Mouse (Mus musculus) heart, postnatal 0 days (tissue): ENCODE results near the gene Prph2. TPM values are rescaled to one million over a fixed set of nuclear protein-coding genes. Genes with fewer than 3 reads are reported as not detected.

Experiments used
- ATAC-seq: fragments of 200-750 bp; cut with Nextera tagmentation; 2 replicates; pipeline ENCODE4 v1.8.0; 2017; ENCODE audit warnings: low read depth, moderate number of reproducible peaks, moderate library complexity; ENCODE audit not compliant: insufficient read depth
- DNase-seq: peaks from one replicate; pipeline ENCODE4 v3.0.0-alpha.2; 2016; ENCODE audit warnings: low spot score
- H3K27ac ChIP-seq: fragments of 300-500 bp; sonication (generic); 2 replicates; pipeline ENCODE4 v1.5.1; 2014; ENCODE audit warnings: low read depth, mild to moderate bottlenecking
- H3K27me3 ChIP-seq: fragments of 300-500 bp; sonication (generic); 2 replicates; pipeline ENCODE4 v1.6.1; 2014; ENCODE audit warnings: low read length, mixed read lengths; ENCODE audit not compliant: control insufficient read depth, insufficient read depth
- H3K36me3 ChIP-seq: fragments of 300-500 bp; sonication (generic); replicated peaks from 2 replicates; pipeline ENCODE4 v1.6.1; 2014; ENCODE audit warnings: low read length, mixed read lengths; ENCODE audit not compliant: control insufficient read depth, insufficient read depth
- H3K4me1 ChIP-seq: fragments of 300-500 bp; sonication (generic); 2 replicates; pipeline ENCODE4 v1.6.1; 2014; ENCODE audit warnings: antibody characterized with exemption; ENCODE audit not compliant: control insufficient read depth, insufficient read depth
- H3K4me2 ChIP-seq: fragments of 300-500 bp; sonication (generic); 2 replicates; pipeline ENCODE4 v1.6.1; 2014; ENCODE audit warnings: low read depth, mild to moderate bottlenecking, low read length, moderate library complexity
- H3K4me3 ChIP-seq: fragments of 300-500 bp; sonication (generic); 2 replicates; pipeline ENCODE4 v1.5.1; 2014; ENCODE audit warnings: low read depth, low read length
- H3K9ac ChIP-seq: fragments of 300-500 bp; sonication (generic); replicated peaks from 2 replicates; pipeline ENCODE4 v1.6.1; 2014; ENCODE audit warnings: low read depth, low read length, mixed read lengths
- H3K9me3 ChIP-seq: fragments of 300-500 bp; sonication (generic); replicated peaks from 2 replicates; pipeline ENCODE4 v1.6.1; 2016; ENCODE audit warnings: low read length; ENCODE audit not compliant: control insufficient read depth
- CTCF ChIP-seq: IDR thresholded peaks from 2 replicates; pipeline ENCODE4 v1.5.1; 2016; ENCODE audit warnings: antibody characterized with exemption, control low read depth, low read depth
- EP300 ChIP-seq: IDR thresholded peaks from 2 replicates; pipeline ENCODE4 v1.6.1; 2016; ENCODE audit warnings: antibody characterized with exemption, low read depth
- WGBS: fragments of 180-500 bp; shearing (Covaris S2); extraction: QIAGEN DNeasy Blood & Tissue Kit; methylation state at CpG from one replicate; pipeline ENCODE4 v1.1.7; 2014; 5-methylcytosine and 5-hydroxymethylcytosine counted together
- polyA plus RNA-seq: library from polyadenylated mRNA; unstranded; fragments of >200 nt; fragmentation: Nextera tagmentation; extraction: Ambion mirVana; gene quantifications from 2 replicates; pipeline ENCODE4 v1.2.1, GENCODE M21; 2015
- total RNA-seq: library from RNA; depleted of rRNA; stranded (reverse); fragments of >200 nt; gene quantifications from 2 replicates; pipeline ENCODE4 v1.2.3, GENCODE M21; 2014; ENCODE audit warnings: low replicate concordance

The Prph2 gene
- total and polyA plus RNA-seq, 2 experiments from 2014 or later = not detected

GRCm38 (mm10) chr17:46918951-46919350 lies 8.7 kb downstream of the Prph2 start:
- ATAC-seq (no peak), DNase-seq (no peak)
- Histone ChIP-seq H3K9ac (no peak overlapping the region), H3K4me1 (no peaks in the 10 kb centered on the region), H3K36me3 (no peaks in the 10 kb centered on the region), H3K4me3 (no peak overlapping the region), H3K4me2 (no peak overlapping the region), H3K27ac (no peak overlapping the region), H3K9me3 (no peaks in the 10 kb centered on the region), H3K27me3 (no peaks in the 10 kb centered on the region)
- TF ChIP-seq CTCF (no peak), EP300 (no peak)
- 33% methylated on average over 4 of the region's 4 CpGs for WGBS

GRCm38 (mm10) chr17:46920855-46921254 lies 10.6 kb downstream of the Prph2 start:
- no peak overlapping the region for H3K4me3 ChIP-seq
- DNase-seq (no peak), ATAC-seq (no peak)
- 58% methylated on average over 6 of the region's 6 CpGs for WGBS
- no peak overlapping the region for H3K9ac ChIP-seq
- no peaks in the 10 kb centered on the region for H3K9me3 ChIP-seq
- no peak overlapping the region for H3K4me2 ChIP-seq
- no peaks in the 10 kb centered on the region for H3K27me3 ChIP-seq
- H3K36me3 ChIP-seq = no peaks in the 10 kb centered on the region
- H3K27ac ChIP-seq = no peak overlapping the region
- no peak for TF ChIP-seq EP300
- TF ChIP-seq CTCF = no peak
- no peaks in the 10 kb centered on the region for H3K4me1 ChIP-seq

GRCm38 (mm10) chr17:46926192-46926591 lies 15.9 kb downstream of the Prph2 start:
- TF ChIP-seq CTCF (no peak), EP300 (no peak)
- Histone ChIP-seq H3K27me3 (no peaks in the 10 kb centered on the region), H3K9me3 (no peaks in the 10 kb centered on the region), H3K4me3 (no peak overlapping the region), H3K36me3 (peaks cover 34% of the 10 kb centered on the region), H3K4me2 (no peak overlapping the region), H3K9ac (no peak overlapping the region), H3K27ac (no peak overlapping the region), H3K4me1 (no peaks in the 10 kb centered on the region)
- ATAC-seq (no peak), DNase-seq (no peak)
- 46% methylated on average over 6 of the region's 6 CpGs for WGBS

GRCm38 (mm10) chr17:46926941-46927340 lies 16.7 kb downstream of the Prph2 start:
- Histone ChIP-seq H3K4me1 (no peaks in the 10 kb centered on the region), H3K4me3 (no peak overlapping the region), H3K27me3 (no peaks in the 10 kb centered on the region), H3K9me3 (no peaks in the 10 kb centered on the region), H3K9ac (no peak overlapping the region), H3K36me3 (peaks cover 41% of the 10 kb centered on the region), H3K27ac (no peak overlapping the region), H3K4me2 (no peak overlapping the region)
- no peak for DNase-seq
- no peak for ATAC-seq
- WGBS = 51% methylated on average over 3 of the region's 3 CpGs
- TF ChIP-seq CTCF (no peak), EP300 (no peak)

GRCm38 (mm10) chr17:46927781-46928180 lies 17.5 kb downstream of the Prph2 start:
- no peaks in the 10 kb centered on the region for H3K27me3 ChIP-seq
- peaks cover 50% of the 10 kb centered on the region for H3K36me3 ChIP-seq
- no peak for TF ChIP-seq CTCF
- no peak for TF ChIP-seq EP300
- H3K4me1 ChIP-seq = no peaks in the 10 kb centered on the region
- 88% methylated on average over 5 of the region's 5 CpGs for WGBS
- DNase-seq = no peak
- H3K9me3 ChIP-seq = no peaks in the 10 kb centered on the region
- no peak overlapping the region for H3K4me2 ChIP-seq
- H3K9ac ChIP-seq = no peak overlapping the region
- no peak overlapping the region for H3K4me3 ChIP-seq
- no peak for ATAC-seq
- H3K27ac ChIP-seq = no peak overlapping the region

GRCm38 (mm10) chr17:46929277-46929676 lies 19.0 kb downstream of the Prph2 start:
- Histone ChIP-seq H3K9me3 (no peaks in the 10 kb centered on the region), H3K27ac (no peak overlapping the region), H3K36me3 (peaks cover 65% of the 10 kb centered on the region), H3K4me1 (no peaks in the 10 kb centered on the region), H3K27me3 (no peaks in the 10 kb centered on the region), H3K4me3 (no peak overlapping the region), H3K4me2 (no peak overlapping the region), H3K9ac (no peak overlapping the region)
- no peak for TF ChIP-seq EP300
- TF ChIP-seq CTCF = no peak
- no peak for ATAC-seq
- DNase-seq = no peak
- 82% methylated on average over 12 of the region's 12 CpGs for WGBS
